Mouse (Mus musculus): ENCODE results near the gene Myo16. TPM values are rescaled to one million over a fixed set of nuclear protein-coding genes. Genes with fewer than 3 reads are reported as not detected.
A peak's percentile ranks its signal among the peaks of the same experiment; 100 is the strongest.

The Myo16 gene
- polyA plus RNA-seq, 1 experiment from 2014 or later: 0.11 TPM

- H3K27me3 ChIP-seq (replicated peaks; ENCODE audit: control insufficient read depth, insufficient read depth, low read length): no peaks in the 10 kb centered on the region
- H3K9me3 ChIP-seq (ENCODE audit: control insufficient read depth, low read length): no peaks in the 10 kb centered on the region
- H3K4me3 ChIP-seq (ENCODE audit: low read length): no peak overlapping the region
- no peak overlapping the region for H3K4me2 ChIP-seq (ENCODE audit: low read depth, low read length)
- H3K27ac ChIP-seq (ENCODE audit: low read length): no peak overlapping the region
- no peaks in the 10 kb centered on the region for H3K36me3 ChIP-seq (ENCODE audit: control insufficient read depth, insufficient read depth, low read length)
- ATAC-seq: no peak
- H3K4me1 ChIP-seq (ENCODE audit: control insufficient read depth, insufficient read depth, low read length): 0 out of 2 replicates have a peak, but pooled peaks cover 3% of the 10 kb centered on the region
- H3K9ac ChIP-seq (ENCODE audit: low read depth, low read length): no peak overlapping the region
- 38% methylated on average over 12 of the region's 12 CpGs for WGBS
Observed at GRCm38 (mm10) chr8:10606028-10606815, 452.5 kb downstream of the Myo16 start.

DNA sequence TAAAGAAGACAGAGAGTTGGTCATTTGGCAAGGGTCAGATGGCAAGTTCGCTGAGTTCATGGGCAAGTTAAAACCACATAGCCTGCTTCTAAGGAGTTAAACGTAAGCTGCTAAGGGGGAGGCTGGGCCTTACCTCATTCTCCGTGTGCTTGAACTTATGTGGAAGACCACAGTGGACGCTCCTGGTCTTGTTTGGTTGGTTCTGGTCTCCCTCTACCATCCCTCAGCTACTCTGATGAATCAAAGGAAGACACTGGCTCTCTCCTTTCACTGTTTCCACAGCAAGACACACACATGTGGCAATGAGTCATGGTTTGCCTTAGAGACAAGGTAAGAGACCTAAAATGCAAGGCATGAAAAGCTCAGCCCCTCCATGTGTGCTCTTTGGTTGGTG is 453.1 kb downstream of the Myo16 start:
- Histone ChIP-seq H3K27ac (ENCODE audit: low read length) (no peak overlapping the region), H3K27me3 (replicated peaks; ENCODE audit: control insufficient read depth, insufficient read depth, low read length) (no peaks in the 10 kb centered on the region), H3K4me2 (ENCODE audit: low read depth, low read length) (no peak overlapping the region), H3K4me3 (ENCODE audit: low read length) (no peak overlapping the region), H3K36me3 (ENCODE audit: control insufficient read depth, insufficient read depth, low read length) (no peaks in the 10 kb centered on the region), H3K9ac (ENCODE audit: low read depth, low read length) (no peak overlapping the region), H3K9me3 (ENCODE audit: control insufficient read depth, low read length) (no peaks in the 10 kb centered on the region), H3K4me1 (ENCODE audit: control insufficient read depth, insufficient read depth, low read length) (0 out of 2 replicates have a peak, but pooled peaks cover 3% of the 10 kb centered on the region)
- ATAC-seq: no peak
- WGBS: 56% methylated on average over 4 of the region's 4 CpGs

GRCm38 (mm10) chr8:10611636-10612035 is 457.9 kb downstream of the Myo16 start:
- WGBS: 53% methylated on average over 5 of the region's 5 CpGs

GRCm38 (mm10) chr8:10613371-10613770 is 459.7 kb downstream of the Myo16 start:
- Histone ChIP-seq H3K4me3 (ENCODE audit: low read length) (no peak overlapping the region), H3K36me3 (ENCODE audit: control insufficient read depth, insufficient read depth, low read length) (no peaks in the 10 kb centered on the region), H3K27me3 (replicated peaks; ENCODE audit: control insufficient read depth, insufficient read depth, low read length) (no peaks in the 10 kb centered on the region), H3K9me3 (ENCODE audit: control insufficient read depth, low read length) (no peaks in the 10 kb centered on the region), H3K9ac (ENCODE audit: low read depth, low read length) (no peak overlapping the region), H3K27ac (ENCODE audit: low read length) (no peak overlapping the region), H3K4me2 (ENCODE audit: low read depth, low read length) (no peak overlapping the region), H3K4me1 (ENCODE audit: control insufficient read depth, insufficient read depth, low read length) (0 out of 2 replicates have a peak, but pooled peaks cover 2% of the 10 kb centered on the region)
- ATAC-seq: no peak
- 53% methylated on average over 2 of the region's 2 CpGs for WGBS

More at GRCm38 (mm10) chr8:10611636-10612035, 457.9 kb downstream of the Myo16 start:
- Histone ChIP-seq H3K4me2 (ENCODE audit: low read depth, low read length) (no peak overlapping the region), H3K36me3 (ENCODE audit: control insufficient read depth, insufficient read depth, low read length) (no peaks in the 10 kb centered on the region), H3K27me3 (replicated peaks; ENCODE audit: control insufficient read depth, insufficient read depth, low read length) (no peaks in the 10 kb centered on the region), H3K4me3 (ENCODE audit: low read length) (no peak overlapping the region), H3K9ac (ENCODE audit: low read depth, low read length) (no peak overlapping the region), H3K9me3 (ENCODE audit: control insufficient read depth, low read length) (no peaks in the 10 kb centered on the region), H3K4me1 (ENCODE audit: control insufficient read depth, insufficient read depth, low read length) (0 out of 2 replicates have a peak, but pooled peaks cover 3% of the 10 kb centered on the region), H3K27ac (ENCODE audit: low read length) (no peak overlapping the region)
- no peak for ATAC-seq

DNA sequence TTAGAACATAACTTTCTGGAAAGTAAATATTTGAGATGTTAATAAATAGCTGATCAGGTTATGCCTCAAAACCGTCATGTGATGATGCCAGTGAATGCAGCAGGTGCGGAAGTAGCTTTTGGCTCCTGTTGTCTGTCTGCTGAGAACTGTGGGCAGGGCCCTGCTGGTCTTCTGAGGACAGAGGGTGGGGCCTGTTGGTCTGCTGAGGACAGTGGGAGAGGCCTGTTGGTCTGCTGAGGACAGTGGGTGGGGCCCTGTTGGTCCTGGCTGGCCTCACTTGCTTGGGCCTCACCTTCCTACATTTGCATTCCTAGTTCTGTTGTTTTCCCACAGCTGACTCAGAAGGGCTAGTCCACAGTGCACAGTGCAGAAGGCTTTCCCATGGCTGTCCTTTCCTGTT is 466.0 kb downstream of the Myo16 start:
- H3K27ac ChIP-seq (ENCODE audit: low read length): no peak overlapping the region
- no peaks in the 10 kb centered on the region for H3K27me3 ChIP-seq (replicated peaks; ENCODE audit: control insufficient read depth, insufficient read depth, low read length)
- H3K9me3 ChIP-seq (ENCODE audit: control insufficient read depth, low read length): no peaks in the 10 kb centered on the region
- 68% methylated on average over 2 of the region's 2 CpGs for WGBS
- H3K4me1 ChIP-seq (ENCODE audit: control insufficient read depth, insufficient read depth, low read length): no peaks in the 10 kb centered on the region
- no peak overlapping the region for H3K9ac ChIP-seq (ENCODE audit: low read depth, low read length)
- H3K36me3 ChIP-seq (ENCODE audit: control insufficient read depth, insufficient read depth, low read length): no peaks in the 10 kb centered on the region
- peak; percentile 97 for ATAC-seq
- H3K4me3 ChIP-seq (ENCODE audit: low read length): no peak overlapping the region
- no peak overlapping the region for H3K4me2 ChIP-seq (ENCODE audit: low read depth, low read length)

DNA sequence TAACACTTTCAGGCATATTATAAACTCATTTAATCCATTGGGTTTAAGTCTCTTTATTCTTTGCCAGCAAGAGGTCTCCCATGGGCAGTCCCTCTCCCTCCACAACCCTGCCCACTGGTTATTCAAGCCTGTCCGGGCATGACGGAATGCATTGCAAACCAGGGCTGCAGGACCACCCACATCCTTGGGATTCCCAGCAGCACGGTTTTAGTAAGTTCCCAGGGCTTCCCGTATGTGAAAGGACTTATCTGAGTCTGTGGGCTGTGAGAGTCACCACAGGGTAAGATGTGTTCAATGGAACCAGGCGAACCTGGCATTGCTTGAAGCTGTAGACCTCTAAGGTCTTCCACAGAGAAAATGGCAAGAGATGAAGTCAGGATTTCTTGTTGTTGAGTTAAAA is 471.6 kb downstream of the Myo16 start:
- Histone ChIP-seq H3K4me2 (ENCODE audit: low read depth, low read length) (no peak overlapping the region), H3K27me3 (replicated peaks; ENCODE audit: control insufficient read depth, insufficient read depth, low read length) (no peaks in the 10 kb centered on the region), H3K9me3 (ENCODE audit: control insufficient read depth, low read length) (no peaks in the 10 kb centered on the region), H3K36me3 (ENCODE audit: control insufficient read depth, insufficient read depth, low read length) (no peaks in the 10 kb centered on the region), H3K27ac (ENCODE audit: low read length) (no peak overlapping the region), H3K4me1 (ENCODE audit: control insufficient read depth, insufficient read depth, low read length) (no peaks in the 10 kb centered on the region), H3K9ac (ENCODE audit: low read depth, low read length) (no peak overlapping the region), H3K4me3 (ENCODE audit: low read length) (no peak overlapping the region)
- WGBS: 52% methylated on average over 5 of the region's 5 CpGs
- no peak for ATAC-seq

GRCm38 (mm10) chr8:10628725-10629124 is 475.0 kb downstream of the Myo16 start:
- no peaks in the 10 kb centered on the region for H3K4me1 ChIP-seq (ENCODE audit: control insufficient read depth, insufficient read depth, low read length)
- H3K9ac ChIP-seq (ENCODE audit: low read depth, low read length): no peak overlapping the region
- no peak overlapping the region for H3K27ac ChIP-seq (ENCODE audit: low read length)
- no peaks in the 10 kb centered on the region for H3K9me3 ChIP-seq (ENCODE audit: control insufficient read depth, low read length)
- no peaks in the 10 kb centered on the region for H3K27me3 ChIP-seq (replicated peaks; ENCODE audit: control insufficient read depth, insufficient read depth, low read length)
- WGBS: 71% methylated on average over 8 of the region's 8 CpGs
- no peak overlapping the region for H3K4me3 ChIP-seq (ENCODE audit: low read length)
- no peak overlapping the region for H3K4me2 ChIP-seq (ENCODE audit: low read depth, low read length)
- ATAC-seq: no peak
- no peaks in the 10 kb centered on the region for H3K36me3 ChIP-seq (ENCODE audit: control insufficient read depth, insufficient read depth, low read length)

GRCm38 (mm10) chr8:10629862-10630261 is 476.2 kb downstream of the Myo16 start:
- Histone ChIP-seq H3K9ac (ENCODE audit: low read depth, low read length) (no peak overlapping the region), H3K36me3 (ENCODE audit: control insufficient read depth, insufficient read depth, low read length) (no peaks in the 10 kb centered on the region), H3K27me3 (replicated peaks; ENCODE audit: control insufficient read depth, insufficient read depth, low read length) (no peaks in the 10 kb centered on the region), H3K4me2 (ENCODE audit: low read depth, low read length) (no peak overlapping the region), H3K27ac (ENCODE audit: low read length) (no peak overlapping the region), H3K9me3 (ENCODE audit: control insufficient read depth, low read length) (no peaks in the 10 kb centered on the region), H3K4me3 (ENCODE audit: low read length) (no peak overlapping the region), H3K4me1 (ENCODE audit: control insufficient read depth, insufficient read depth, low read length) (0 out of 2 replicates have a peak, but pooled peaks cover 3% of the 10 kb centered on the region)
- ATAC-seq: no peak
- WGBS: 36% methylated on average over 5 of the region's 5 CpGs

DNA sequence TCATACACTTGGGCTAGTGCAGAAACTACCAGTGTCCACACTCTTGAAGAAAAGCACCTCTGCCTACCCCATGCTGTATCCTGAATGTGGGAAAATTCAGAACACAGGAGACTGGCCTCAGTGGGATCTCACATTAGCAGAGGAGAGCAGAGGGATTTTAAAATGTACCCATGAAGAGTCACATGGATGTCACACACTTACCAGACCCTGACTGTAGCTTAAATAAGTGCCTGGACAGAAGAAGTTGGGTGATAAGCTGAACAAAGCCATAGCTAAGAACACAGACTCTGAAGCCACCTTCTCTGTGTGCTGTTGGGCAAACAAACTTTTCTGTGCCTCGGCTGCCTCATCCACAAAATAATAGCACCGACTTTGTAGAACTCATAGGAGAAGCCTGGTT is 477.3 kb downstream of the Myo16 start:
- H3K9ac ChIP-seq (ENCODE audit: low read depth, low read length): no peak overlapping the region
- WGBS: 76% methylated on average over 2 of the region's 2 CpGs
- no peaks in the 10 kb centered on the region for H3K9me3 ChIP-seq (ENCODE audit: control insufficient read depth, low read length)
- no peaks in the 10 kb centered on the region for H3K27me3 ChIP-seq (replicated peaks; ENCODE audit: control insufficient read depth, insufficient read depth, low read length)
- H3K4me1 ChIP-seq (ENCODE audit: control insufficient read depth, insufficient read depth, low read length): 0 out of 2 replicates have a peak, but pooled peaks cover 3% of the 10 kb centered on the region
- H3K4me3 ChIP-seq (ENCODE audit: low read length): no peak overlapping the region
- ATAC-seq: no peak
- no peak overlapping the region for H3K4me2 ChIP-seq (ENCODE audit: low read depth, low read length)
- no peaks in the 10 kb centered on the region for H3K36me3 ChIP-seq (ENCODE audit: control insufficient read depth, insufficient read depth, low read length)
- no peak overlapping the region for H3K27ac ChIP-seq (ENCODE audit: low read length)

Measured in intestine, embryonic 16.5 days (tissue).